Mouse (Mus musculus): Measurements from ENCODE around the gene Kyat1.

GRCm38 (mm10) chr2:30207401-30207800 lies 1.8 kb upstream of the Kyat1 start:
- no peak for TF ChIP-seq CTCF (IDR thresholded peaks at IDR 0.05; ENCODE audit: extremely low read depth, insufficient read depth, insufficient read length, insufficient replicate concordance)
- no peak for TF ChIP-seq POLR2A (IDR thresholded peaks at IDR 0.05; ENCODE audit: low read depth, low read length)
